Mouse (Mus musculus): ENCODE data around the gene Ppox. TPM values are rescaled to one million over a fixed set of nuclear protein-coding genes. Genes with fewer than 3 reads are reported as not detected.

The Ppox gene
- total and polyA plus RNA-seq, 3 experiments: 9.7 to 31.4 (median 12.0) TPM

- Histone ChIP-seq H3K36me3 (ENCODE audit: control insufficient read depth, insufficient read depth, low read length) (peaks cover 12% of the 10 kb centered on the region), H3K4me1 (ENCODE audit: control insufficient read depth, insufficient read depth, low read length) (peaks cover 5% of the 10 kb centered on the region), H3K79me2 (replicated peaks; ENCODE audit: control insufficient read depth, insufficient read depth, low read length) (peaks cover 7% of the 10 kb centered on the region; the same call in 1 of the 2 replicates), H3K27me3 (ENCODE audit: control insufficient read depth, insufficient read depth, low read length) (no peaks in the 10 kb centered on the region), H3K27ac (no peak overlapping the region), H3K4me3 (no peak overlapping the region), H3K9ac (ENCODE audit: low read depth, low read length) (no peak overlapping the region)
- DNase-seq: no peak
- WGBS: 70% methylated on average over 2 of the region's 2 CpGs
- TF ChIP-seq POLR2A (IDR thresholded peaks at IDR 0.05; ENCODE audit: insufficient read depth, low read depth, low read length) (no peak), EP300 (IDR thresholded peaks at IDR 0.05; ENCODE audit: insufficient read depth, low read depth, low read length) (no peak), CTCF (IDR thresholded peaks at IDR 0.05) (no peak)
- intact Hi-C loops (cut with DNase I): loop anchor here (5.0 kb wide), 2 partner anchors 103 to 213 kb away; partner anchors contain the start of genes Cfap126 and Tomm40l
Measured at GRCm38 (mm10) chr1:171325571-171325970, 44.6 kb upstream of the Ppox start.

GRCm38 (mm10) chr1:171322012-171322411 is 41.0 kb upstream of the Ppox start:
- intact Hi-C loops (cut with DNase I): loop anchor here (2.0 to 5.0 kb wide), 2 partner anchors 35 to 245 kb away; no protein-coding TSS in a partner anchor
- WGBS: 100% methylated on average over 1 of the region's 1 CpGs

GRCm38 (mm10) chr1:171321415-171321814 is 40.4 kb upstream of the Ppox start:
- DNase-seq: no peak
- Histone ChIP-seq H3K79me2 (replicated peaks; ENCODE audit: control insufficient read depth, insufficient read depth, low read length) (no peaks in the 10 kb centered on the region), H3K4me1 (ENCODE audit: control insufficient read depth, insufficient read depth, low read length) (peaks cover 2% of the 10 kb centered on the region; the same call in 1 of the 2 replicates), H3K36me3 (ENCODE audit: control insufficient read depth, insufficient read depth, low read length) (peaks cover 4% of the 10 kb centered on the region; the same call in 1 of the 2 replicates), H3K4me3 (no peak overlapping the region), H3K27me3 (ENCODE audit: control insufficient read depth, insufficient read depth, low read length) (no peaks in the 10 kb centered on the region), H3K9ac (ENCODE audit: low read depth, low read length) (no peak overlapping the region), H3K27ac (no peak overlapping the region)
- intact Hi-C loops (cut with DNase I): loop anchor here (5.0 kb wide), 1 partner anchor 246 kb away; no protein-coding TSS in a partner anchor
- peak; percentile 82 for TF ChIP-seq CTCF (IDR thresholded peaks at IDR 0.05)
- no peak for TF ChIP-seq EP300 (IDR thresholded peaks at IDR 0.05; ENCODE audit: insufficient read depth, low read depth, low read length)

More at GRCm38 (mm10) chr1:171322012-171322411, 41.0 kb upstream of the Ppox start:
- Histone ChIP-seq H3K4me3 (no peak overlapping the region), H3K27ac (no peak overlapping the region), H3K4me1 (ENCODE audit: control insufficient read depth, insufficient read depth, low read length) (peaks cover 2% of the 10 kb centered on the region; the same call in 1 of the 2 replicates), H3K27me3 (ENCODE audit: control insufficient read depth, insufficient read depth, low read length) (no peaks in the 10 kb centered on the region), H3K9ac (ENCODE audit: low read depth, low read length) (no peak overlapping the region), H3K79me2 (replicated peaks; ENCODE audit: control insufficient read depth, insufficient read depth, low read length) (no peaks in the 10 kb centered on the region), H3K36me3 (ENCODE audit: control insufficient read depth, insufficient read depth, low read length) (peaks cover 4% of the 10 kb centered on the region; the same call in 1 of the 2 replicates)
- TF ChIP-seq EP300 (IDR thresholded peaks at IDR 0.05; ENCODE audit: insufficient read depth, low read depth, low read length) (no peak), CTCF (IDR thresholded peaks at IDR 0.05) (no peak), POLR2A (IDR thresholded peaks at IDR 0.05; ENCODE audit: insufficient read depth, low read depth, low read length) (no peak)
- no peak for DNase-seq

GRCm38 (mm10) chr1:171320151-171320550 is 39.2 kb upstream of the Ppox start:
- intact Hi-C loops (cut with DNase I): loop anchor here (5.0 kb wide), 1 partner anchor 247 kb away; no protein-coding TSS in a partner anchor
- Histone ChIP-seq H3K27me3 (ENCODE audit: control insufficient read depth, insufficient read depth, low read length) (no peaks in the 10 kb centered on the region), H3K9ac (ENCODE audit: low read depth, low read length) (no peak overlapping the region), H3K4me3 (no peak overlapping the region), H3K79me2 (replicated peaks; ENCODE audit: control insufficient read depth, insufficient read depth, low read length) (no peaks in the 10 kb centered on the region), H3K27ac (no peak overlapping the region), H3K4me1 (ENCODE audit: control insufficient read depth, insufficient read depth, low read length) (no peaks in the 10 kb centered on the region), H3K36me3 (ENCODE audit: control insufficient read depth, insufficient read depth, low read length) (no peaks in the 10 kb centered on the region)
- 0 out of 2 replicates have a peak, but pooled peaks have one; percentile 14 for TF ChIP-seq POLR2A (IDR thresholded peaks at IDR 0.05; ENCODE audit: insufficient read depth, low read depth, low read length)
- no peak for TF ChIP-seq CTCF (IDR thresholded peaks at IDR 0.05)
- WGBS: 21% methylated on average over 5 of the region's 5 CpGs
- no peak for DNase-seq

DNA sequence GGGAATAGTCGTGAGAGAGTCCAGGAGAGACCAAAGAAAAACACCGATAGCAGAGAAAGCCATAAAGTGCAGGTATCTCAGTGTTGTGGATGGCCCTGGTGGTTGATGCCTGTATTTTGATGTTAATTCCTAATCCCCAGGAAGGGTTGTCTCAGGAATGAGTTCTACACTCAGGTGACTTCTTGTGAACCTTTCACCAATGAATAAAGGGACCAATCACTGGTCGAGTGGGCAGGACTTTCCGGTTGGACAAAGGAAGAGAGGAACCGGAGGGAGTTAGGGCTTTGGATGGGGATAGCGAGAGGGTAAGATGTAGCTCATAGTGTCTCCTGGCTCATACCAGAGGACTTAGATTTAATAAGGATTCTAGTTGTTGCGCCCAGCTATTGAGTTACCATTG is 38.8 kb upstream of the Ppox start:
- no peaks in the 10 kb centered on the region for H3K27me3 ChIP-seq (ENCODE audit: control insufficient read depth, insufficient read depth, low read length)
- TF ChIP-seq POLR2A (IDR thresholded peaks at IDR 0.05; ENCODE audit: insufficient read depth, low read depth, low read length) (no peak), EP300 (IDR thresholded peaks at IDR 0.05; ENCODE audit: insufficient read depth, low read depth, low read length) (no peak), CTCF (IDR thresholded peaks at IDR 0.05) (no peak)
- no peak overlapping the region for H3K27ac ChIP-seq
- no peaks in the 10 kb centered on the region for H3K36me3 ChIP-seq (ENCODE audit: control insufficient read depth, insufficient read depth, low read length)
- no peaks in the 10 kb centered on the region for H3K79me2 ChIP-seq (replicated peaks; ENCODE audit: control insufficient read depth, insufficient read depth, low read length)
- H3K9ac ChIP-seq (ENCODE audit: low read depth, low read length): no peak overlapping the region
- no peaks in the 10 kb centered on the region for H3K4me1 ChIP-seq (ENCODE audit: control insufficient read depth, insufficient read depth, low read length)
- intact Hi-C loops (cut with DNase I): loop anchor here (5.0 kb wide), 1 partner anchor 248 kb away; no protein-coding TSS in a partner anchor
- DNase-seq: no peak
- no peak overlapping the region for H3K4me3 ChIP-seq
- 20% methylated on average over 7 of the region's 7 CpGs for WGBS

DNA sequence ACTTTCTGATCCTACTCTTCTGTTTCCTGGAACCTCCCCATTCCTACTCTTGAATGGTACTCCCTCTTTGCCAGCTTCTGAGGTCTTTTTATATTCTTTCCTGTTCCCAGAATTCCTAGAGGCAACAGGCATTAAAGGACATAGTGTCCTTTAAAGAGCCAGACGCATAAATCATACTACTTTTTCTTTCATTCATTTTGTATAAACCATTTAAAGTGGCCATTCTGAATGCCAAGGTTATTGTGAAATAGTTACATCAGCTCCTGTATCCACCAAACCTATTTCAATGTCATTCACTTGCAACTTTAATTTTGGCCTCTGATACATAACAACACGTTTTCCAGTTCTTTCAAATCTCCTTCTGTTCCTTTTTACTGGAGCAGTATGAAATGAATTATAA is 28.3 kb upstream of the Ppox start:
- H3K4me3 ChIP-seq: no peak overlapping the region
- 61% methylated on average over 2 of the region's 2 CpGs for WGBS
- TF ChIP-seq EP300 (IDR thresholded peaks at IDR 0.05; ENCODE audit: insufficient read depth, low read depth, low read length) (no peak), CTCF (IDR thresholded peaks at IDR 0.05) (no peak), POLR2A (IDR thresholded peaks at IDR 0.05; ENCODE audit: insufficient read depth, low read depth, low read length) (no peak)
- H3K27me3 ChIP-seq (ENCODE audit: control insufficient read depth, insufficient read depth, low read length): no peaks in the 10 kb centered on the region
- H3K9ac ChIP-seq (ENCODE audit: low read depth, low read length): no peak overlapping the region
- no peaks in the 10 kb centered on the region for H3K79me2 ChIP-seq (replicated peaks; ENCODE audit: control insufficient read depth, insufficient read depth, low read length)
- H3K36me3 ChIP-seq (ENCODE audit: control insufficient read depth, insufficient read depth, low read length): no peaks in the 10 kb centered on the region
- intact Hi-C loops (cut with DNase I): no loop called here
- H3K4me1 ChIP-seq (ENCODE audit: control insufficient read depth, insufficient read depth, low read length): no peaks in the 10 kb centered on the region
- no peak for DNase-seq
- H3K27ac ChIP-seq: no peak overlapping the region

Data from heart, adult 2 months (tissue).